Mouse (Mus musculus) midbrain, embryonic 16.5 days (tissue): ENCODE measurements at regions not wholly inside any gene's neighbourhood (a gene's known extent, or its start where the extent isn't known, plus 50 kb on each side); places are given as distances from the start of the nearest gene placed in this dataset.
A peak's percentile ranks its signal among the peaks of the same experiment; 100 is the strongest.

Source experiments
- ATAC-seq: fragments of 200-750 bp; cut with Nextera tagmentation; 2 replicates; pipeline ENCODE4 v1.8.0; 2017; ENCODE audit warnings: moderate TSS enrichment
- H3K27ac ChIP-seq: fragments of 300-500 bp; sonication (generic); 2 replicates; pipeline ENCODE4 v1.5.1; 2014; ENCODE audit warnings: mild to moderate bottlenecking, low read length, mixed read lengths
- H3K27me3 ChIP-seq: fragments of 300-500 bp; sonication (generic); 2 replicates; pipeline ENCODE4 v1.6.1; 2014; ENCODE audit warnings: low read depth, low read length, mixed read lengths; ENCODE audit not compliant: control insufficient read depth, insufficient read depth
- H3K36me3 ChIP-seq: fragments of 300-500 bp; sonication (generic); 2 replicates; pipeline ENCODE4 v1.6.1; 2014; ENCODE audit warnings: mild to moderate bottlenecking, low read length, moderate library complexity, mixed read lengths; ENCODE audit not compliant: control insufficient read depth, insufficient read depth
- H3K4me1 ChIP-seq: fragments of 300-500 bp; sonication (generic); 2 replicates; pipeline ENCODE4 v1.6.1; 2014; ENCODE audit warnings: mild to moderate bottlenecking, low read length, mixed read lengths; ENCODE audit not compliant: control insufficient read depth, insufficient read depth
- H3K4me2 ChIP-seq: fragments of 300-500 bp; sonication (generic); 2 replicates; pipeline ENCODE4 v1.6.1; 2014; ENCODE audit warnings: mild to moderate bottlenecking, low read length, mixed read lengths
- H3K4me3 ChIP-seq: fragments of 300-500 bp; sonication (generic); 2 replicates; pipeline ENCODE4 v1.5.1; 2014; ENCODE audit warnings: low read depth, mild to moderate bottlenecking, low read length, moderate library complexity, mixed read lengths
- H3K9ac ChIP-seq: fragments of 300-500 bp; sonication (generic); 2 replicates; pipeline ENCODE4 v1.6.1; 2014; ENCODE audit warnings: low read depth, low read length, mixed read lengths
- H3K9me3 ChIP-seq: fragments of 300-500 bp; sonication (generic); replicated peaks from 2 replicates; pipeline ENCODE4 v1.6.1; 2014; ENCODE audit warnings: mild to moderate bottlenecking, low read length, mixed read lengths; ENCODE audit not compliant: control insufficient read depth, poor library complexity, severe bottlenecking
- WGBS: fragments of 180-500 bp; shearing (Covaris S2); extraction: QIAGEN DNeasy Blood & Tissue Kit; methylation state at CpG from one replicate; pipeline ENCODE4 v1.1.7; 2014; 5-methylcytosine and 5-hydroxymethylcytosine counted together

- 60% methylated on average over 22 of the region's 22 CpGs for WGBS
- ATAC-seq = peak; percentile 77
- H3K27ac ChIP-seq = no peak overlapping the region
- H3K4me3 ChIP-seq = no peak overlapping the region
- no peaks in the 10 kb centered on the region for H3K36me3 ChIP-seq
- H3K4me1 ChIP-seq = no peaks in the 10 kb centered on the region
- no peak overlapping the region for H3K4me2 ChIP-seq
- H3K9ac ChIP-seq = no peak overlapping the region
- H3K9me3 ChIP-seq = no peaks in the 10 kb centered on the region
- no peaks in the 10 kb centered on the region for H3K27me3 ChIP-seq
Observed at GRCm38 (mm10) chr13:107113949-107114690, 92.2 kb upstream of the Kif2a start.

DNA sequence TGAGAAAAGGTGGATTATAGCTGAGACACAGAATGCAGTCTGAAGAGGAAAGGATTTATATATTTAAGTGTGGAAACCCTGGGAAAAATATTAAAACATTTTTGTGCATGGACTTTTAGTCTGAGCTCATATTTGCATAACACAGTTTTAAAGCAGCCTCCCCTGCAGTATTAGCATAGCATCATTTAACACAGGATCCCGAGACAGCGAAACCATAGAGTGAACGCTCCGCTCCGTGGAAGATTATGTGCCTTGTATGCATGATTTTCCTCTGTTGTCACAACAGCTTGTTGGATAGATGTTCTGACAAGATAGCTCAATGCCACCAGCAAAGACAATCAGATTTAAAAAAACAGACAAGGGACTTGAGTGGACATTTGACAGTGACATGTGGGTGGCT, 86.1 kb upstream of the Kif2a start:
- Histone ChIP-seq H3K36me3 (no peaks in the 10 kb centered on the region), H3K27me3 (no peaks in the 10 kb centered on the region), H3K9ac (no peak overlapping the region), H3K27ac (no peak overlapping the region), H3K4me1 (peaks cover 2% of the 10 kb centered on the region; the same call in 1 of the 2 replicates), H3K4me3 (no peak overlapping the region), H3K9me3 (no peaks in the 10 kb centered on the region), H3K4me2 (peak overlapping the region; percentile 7)
- 51% methylated on average over 5 of the region's 5 CpGs for WGBS
- no peak for ATAC-seq

DNA sequence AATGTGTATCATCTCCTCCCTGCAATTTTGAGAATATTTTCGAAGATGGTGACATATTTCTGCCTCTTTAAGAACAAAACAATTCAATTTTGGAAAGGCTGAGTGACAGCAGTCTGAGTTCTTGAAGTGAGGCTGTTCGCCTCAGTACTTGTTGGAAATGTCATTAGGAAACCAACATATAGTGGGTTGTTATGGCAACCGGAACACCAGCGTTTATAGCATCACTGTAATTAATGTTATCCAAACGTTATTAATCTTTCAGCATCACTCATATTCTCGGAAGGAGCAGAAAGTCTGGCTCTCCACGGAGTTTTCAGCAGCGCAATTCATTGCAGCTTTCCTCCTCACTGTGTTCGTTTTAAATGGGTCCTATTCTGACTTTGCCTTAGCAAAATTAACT, 85.6 kb upstream of the Kif2a start:
- Histone ChIP-seq H3K27me3 (no peaks in the 10 kb centered on the region), H3K36me3 (no peaks in the 10 kb centered on the region), H3K27ac (no peak overlapping the region), H3K4me2 (peak overlapping the region; percentile 7), H3K4me3 (no peak overlapping the region), H3K4me1 (peaks cover 2% of the 10 kb centered on the region; the same call in 1 of the 2 replicates), H3K9ac (no peak overlapping the region), H3K9me3 (no peaks in the 10 kb centered on the region)
- peak; percentile 36; the same call in 1 of the 2 replicates for ATAC-seq
- WGBS = 53% methylated on average over 9 of the region's 9 CpGs

DNA sequence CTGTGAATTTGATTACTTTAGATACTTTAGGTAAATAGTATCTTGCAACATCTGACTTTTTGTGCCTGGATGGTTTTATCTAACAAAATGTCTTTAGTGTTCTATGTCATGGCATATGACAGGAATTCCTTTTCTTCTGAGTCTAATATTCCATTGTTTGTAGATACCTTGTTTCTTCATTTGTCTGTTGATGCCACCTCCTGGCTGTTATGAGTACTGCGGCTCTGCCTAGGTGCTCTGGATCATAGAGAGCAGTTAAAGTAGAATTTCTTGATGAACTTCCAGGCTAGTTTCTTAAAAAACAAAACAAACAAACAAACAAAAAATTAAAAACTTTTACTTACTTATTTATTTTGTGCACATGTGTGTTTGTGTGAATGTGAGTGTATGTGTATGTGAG, 83.6 kb upstream of the Kif2a start:
- 79% methylated on average over 1 of the region's 1 CpGs for WGBS
- Histone ChIP-seq H3K4me2 (no peak overlapping the region), H3K9me3 (no peaks in the 10 kb centered on the region), H3K36me3 (no peaks in the 10 kb centered on the region), H3K4me1 (peaks cover 2% of the 10 kb centered on the region; the same call in 1 of the 2 replicates), H3K4me3 (no peak overlapping the region), H3K27me3 (no peaks in the 10 kb centered on the region), H3K9ac (no peak overlapping the region), H3K27ac (no peak overlapping the region)
- ATAC-seq = no peak

DNA sequence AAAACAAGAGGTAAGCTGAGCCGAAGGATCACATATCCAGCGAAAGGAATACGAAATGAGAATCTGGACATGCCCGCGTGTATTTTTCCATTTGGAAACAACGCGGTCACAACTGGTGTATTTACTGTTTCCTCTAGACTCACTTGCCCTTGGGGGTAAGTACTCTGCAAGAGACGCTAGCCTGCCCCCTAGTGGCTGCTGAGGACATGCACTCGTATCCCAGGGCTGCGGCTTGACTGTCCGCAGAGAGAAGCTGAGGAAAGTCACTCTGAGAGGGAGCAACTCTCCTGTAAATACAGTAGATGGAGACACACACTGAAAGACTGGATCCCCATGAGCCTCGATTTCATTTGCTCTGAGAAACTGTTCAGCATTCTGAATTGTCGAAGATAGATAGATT, 79.7 kb upstream of the Kif2a start:
- Histone ChIP-seq H3K27me3 (no peaks in the 10 kb centered on the region), H3K4me1 (no peaks in the 10 kb centered on the region), H3K4me3 (no peak overlapping the region), H3K9me3 (no peaks in the 10 kb centered on the region), H3K27ac (no peak overlapping the region), H3K9ac (no peak overlapping the region), H3K36me3 (no peaks in the 10 kb centered on the region), H3K4me2 (peak overlapping the region; percentile 28)
- 23% methylated on average over 13 of the region's 13 CpGs for WGBS
- ATAC-seq = peak; percentile 73

- no peaks in the 10 kb centered on the region for H3K27me3 ChIP-seq
- no peak overlapping the region for H3K4me2 ChIP-seq
- no peak overlapping the region for H3K4me3 ChIP-seq
- no peak overlapping the region for H3K9ac ChIP-seq
- no peaks in the 10 kb centered on the region for H3K4me1 ChIP-seq
- no peak for ATAC-seq
- no peaks in the 10 kb centered on the region for H3K9me3 ChIP-seq
- WGBS = 71% methylated on average over 6 of the region's 6 CpGs
- H3K27ac ChIP-seq = no peak overlapping the region
- no peaks in the 10 kb centered on the region for H3K36me3 ChIP-seq
Observed at GRCm38 (mm10) chr13:107100852-107101325, 79.0 kb upstream of the Kif2a start.

DNA sequence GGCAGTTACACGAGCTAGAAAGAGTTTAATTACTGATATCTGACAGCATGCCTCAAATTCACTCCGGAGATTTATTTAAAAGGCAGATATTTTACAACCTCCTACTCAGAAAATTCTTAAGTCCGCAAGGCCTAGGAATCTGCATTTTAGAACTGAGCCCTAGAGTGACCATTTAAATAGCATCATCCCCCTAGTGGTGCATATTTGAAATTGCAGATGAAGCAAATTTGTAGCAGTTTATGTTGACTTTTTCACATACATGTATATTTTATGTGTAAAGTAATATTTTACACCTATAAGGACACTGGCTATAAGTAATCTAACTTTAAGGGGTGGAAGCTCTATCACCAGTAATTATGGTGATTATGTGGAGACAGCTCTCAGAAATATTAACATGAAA, 78.2 kb upstream of the Kif2a start:
- H3K9ac ChIP-seq = no peak overlapping the region
- H3K27me3 ChIP-seq = no peaks in the 10 kb centered on the region
- no peaks in the 10 kb centered on the region for H3K36me3 ChIP-seq
- no peak overlapping the region for H3K27ac ChIP-seq
- H3K4me1 ChIP-seq = no peaks in the 10 kb centered on the region
- H3K4me3 ChIP-seq = no peak overlapping the region
- no peak for ATAC-seq
- H3K9me3 ChIP-seq = no peaks in the 10 kb centered on the region
- H3K4me2 ChIP-seq = no peak overlapping the region
- WGBS = 63% methylated on average over 3 of the region's 3 CpGs

DNA sequence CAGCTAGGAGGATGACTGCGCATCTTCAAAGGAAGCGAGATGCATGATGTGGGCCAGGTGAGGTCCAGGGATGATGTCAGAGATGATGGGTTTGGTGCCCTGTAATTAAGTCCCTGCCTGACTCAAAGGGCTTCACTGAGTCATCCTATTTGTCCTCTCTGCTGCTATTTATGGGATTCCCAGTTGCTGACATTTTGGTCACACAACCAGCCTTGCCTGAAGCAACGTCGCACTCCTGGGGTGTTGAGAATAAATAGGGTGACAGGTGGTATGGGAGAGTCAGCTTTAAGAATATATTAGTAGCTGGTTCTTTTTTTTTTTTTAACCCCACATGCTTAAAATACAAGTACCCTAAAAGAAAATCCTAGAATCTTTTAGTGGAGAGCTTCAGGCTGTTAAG, 75.1 kb upstream of the Kif2a start:
- Histone ChIP-seq H3K9ac (no peak overlapping the region), H3K36me3 (no peaks in the 10 kb centered on the region), H3K4me3 (no peak overlapping the region), H3K27me3 (no peaks in the 10 kb centered on the region), H3K4me1 (no peaks in the 10 kb centered on the region), H3K4me2 (no peak overlapping the region), H3K9me3 (no peaks in the 10 kb centered on the region), H3K27ac (no peak overlapping the region)
- ATAC-seq = no peak
- WGBS = 95% methylated on average over 4 of the region's 4 CpGs

DNA sequence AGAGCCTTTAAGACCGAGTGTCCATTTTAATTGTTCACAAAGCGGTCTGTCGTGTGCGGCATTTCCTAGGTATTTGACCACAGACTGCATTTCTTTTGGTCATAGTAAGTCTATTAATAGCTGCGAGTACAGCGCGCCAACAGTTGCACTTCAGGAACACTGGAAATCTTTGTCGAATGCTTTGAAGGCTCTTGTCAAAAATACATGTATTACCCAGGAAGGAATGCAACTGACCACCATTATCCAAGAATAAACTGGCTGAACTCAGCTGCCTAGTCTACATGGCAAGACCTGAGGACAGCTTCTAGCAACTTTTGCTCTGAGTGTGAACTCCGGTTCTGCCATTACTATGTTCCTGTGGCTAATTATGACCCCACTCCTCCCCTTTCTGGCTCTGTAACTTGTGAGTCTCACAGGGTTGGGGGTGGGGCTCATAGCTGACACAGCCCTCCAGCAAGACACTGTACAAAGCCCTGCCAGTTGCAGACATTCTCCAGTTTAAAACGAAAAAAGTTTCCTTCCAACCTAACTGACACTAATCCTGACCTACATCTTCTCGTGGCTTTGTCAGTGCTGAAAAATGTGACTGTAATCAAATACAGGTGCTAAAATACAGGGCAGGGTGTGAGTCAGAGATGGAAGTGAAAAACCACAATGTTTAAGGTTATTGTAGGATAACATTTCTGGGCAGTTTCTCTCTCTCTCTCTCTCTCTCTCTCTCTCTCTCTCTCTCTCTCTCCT, 73.2 kb upstream of the Kif2a start:
- Histone ChIP-seq H3K4me3 (no peak overlapping the region), H3K9ac (no peak overlapping the region), H3K4me2 (no peak overlapping the region), H3K36me3 (no peaks in the 10 kb centered on the region), H3K27me3 (no peaks in the 10 kb centered on the region), H3K4me1 (no peaks in the 10 kb centered on the region), H3K9me3 (no peaks in the 10 kb centered on the region), H3K27ac (no peak overlapping the region)
- 76% methylated on average over 11 of the region's 11 CpGs for WGBS
- no peak for ATAC-seq
